Mouse (Mus musculus) MEL (cell line): ENCODE data around the gene Ppp1r10. TPM values are rescaled to one million over a fixed set of nuclear protein-coding genes. Genes with fewer than 3 reads are reported as not detected.

Source experiments
- DNase-seq: peaks from one replicate; pipeline ENCODE4 v3.0.0; 2011; ENCODE audit warnings: low read depth, low spot score
- H3K27ac ChIP-seq: 2 replicates; pipeline ENCODE4 v1.5.1; 2012; ENCODE audit warnings: low read depth, mild to moderate bottlenecking, control low read depth, low read length, moderate library complexity; ENCODE audit not compliant: control insufficient read depth
- H3K27me3 ChIP-seq, 2 experiments: fragments of 150-350 bp in 1 of 2; sonication (generic) in 1 of 2; 2 replicates each; pipeline ENCODE4 v1.6.1; 2012; ENCODE audit warnings: low read length in 2 of 2, mild to moderate bottlenecking in 2 of 2, improper control_type of control experiment in 1 of 2, moderate library complexity in 1 of 2; ENCODE audit not compliant: insufficient read depth in 2 of 2, control insufficient read depth in 1 of 2
- H3K36me3 ChIP-seq, 2 experiments: 2 replicates each; pipeline ENCODE4 v1.6.1; 2012 to 2014; ENCODE audit warnings: low read length in 2 of 2, improper control_type of control experiment in 1 of 2, inconsistent platforms in 1 of 2, mild to moderate bottlenecking in 1 of 2; ENCODE audit not compliant: insufficient read depth in 2 of 2, control insufficient read depth in 1 of 2
- H3K4me1 ChIP-seq, 2 experiments: fragments of 150-350 bp in 1 of 2; sonication (generic) in 1 of 2; 2 replicates each; pipeline ENCODE4 v1.6.1; 2012; ENCODE audit warnings: low read length in 2 of 2, improper control_type of control experiment in 1 of 2, mild to moderate bottlenecking in 1 of 2; ENCODE audit not compliant: insufficient read depth in 2 of 2, control insufficient read depth in 1 of 2
- H3K4me3 ChIP-seq, 2 experiments: fragments of 150-350 bp in 1 of 2; sonication (generic) in 1 of 2; 2 replicates each; pipeline ENCODE4 v1.5.1; 2012; ENCODE audit warnings: low read depth in 2 of 2, low read length in 2 of 2, mild to moderate bottlenecking in 2 of 2, moderate library complexity in 2 of 2, control low read depth in 1 of 2, improper control_type of control experiment in 1 of 2; ENCODE audit not compliant: control insufficient read depth in 1 of 2, insufficient read depth in 1 of 2
- H3K79me2 ChIP-seq: 2 replicates; pipeline ENCODE4 v1.6.1; 2012; ENCODE audit warnings: mild to moderate bottlenecking, low read length, moderate library complexity; ENCODE audit not compliant: control insufficient read depth, poor library complexity, insufficient read depth
- H3K9ac ChIP-seq: 2 replicates; pipeline ENCODE4 v1.6.1; 2012; ENCODE audit warnings: low read depth, mild to moderate bottlenecking, control low read depth, low read length, moderate library complexity; ENCODE audit not compliant: control insufficient read depth, poor library complexity, severe bottlenecking
- H3K9me3 ChIP-seq: fragments of 150-350 bp; sonication (generic); replicated peaks from 2 replicates; pipeline ENCODE4 v1.6.1; 2012; ENCODE audit warnings: mild to moderate bottlenecking, low read length, improper control_type of control experiment, moderate library complexity; ENCODE audit not compliant: insufficient read depth
- CHD1 ChIP-seq: IDR thresholded peaks from 2 replicates; pipeline ENCODE4 v1.6.1; 2012; ENCODE audit warnings: low read depth, mild to moderate bottlenecking, inconsistent platforms, low read length, improper control_type of control experiment
- CTCF ChIP-seq, 3 experiments: IDR thresholded peaks in 2 of 3; conservative IDR thresholded peaks in 1 of 3; 2 replicates each; pipeline ENCODE4 v1.5.1; 2011 to 2012; ENCODE audit warnings: low read length in 3 of 3, low read depth in 2 of 3, mild to moderate bottlenecking in 2 of 3, improper control_type of control experiment in 1 of 3, inconsistent platforms in 1 of 3, mixed read lengths in 1 of 3, moderate library complexity in 1 of 3; ENCODE audit not compliant: control insufficient read depth in 1 of 3, insufficient read depth in 1 of 3, poor library complexity in 1 of 3, severe bottlenecking in 1 of 3
- ELF1 ChIP-seq: IDR thresholded peaks from 2 replicates; pipeline ENCODE4 v1.6.1; 2014; ENCODE audit warnings: low read depth, mild to moderate bottlenecking, inconsistent platforms, low read length, improper control_type of control experiment, moderate library complexity
- EP300 ChIP-seq, 2 experiments: IDR thresholded peaks; 2 replicates each; pipeline ENCODE4 v1.6.1; 2011; ENCODE audit warnings: improper control_type of control experiment in 2 of 2, low read length in 2 of 2, low read depth in 1 of 2, mild to moderate bottlenecking in 1 of 2
- GABPA ChIP-seq: IDR thresholded peaks from 2 replicates; pipeline ENCODE4 v1.6.1; 2012; ENCODE audit warnings: low read depth, mild to moderate bottlenecking, inconsistent platforms, low read length, improper control_type of control experiment, moderate library complexity
- GATA1 ChIP-seq: IDR thresholded peaks from 2 replicates; pipeline ENCODE4 v1.6.1; 2011; ENCODE audit warnings: low read depth, low read length, improper control_type of control experiment
- POLR2A ChIP-seq, 2 experiments: IDR thresholded peaks; 2 replicates each; pipeline ENCODE4 v1.6.1; 2011 to 2012; ENCODE audit warnings: low read length in 2 of 2, mild to moderate bottlenecking in 2 of 2, control low read depth in 1 of 2, improper control_type of control experiment in 1 of 2, low read depth in 1 of 2, moderate library complexity in 1 of 2; ENCODE audit not compliant: control insufficient read depth in 1 of 2, insufficient read depth in 1 of 2, poor library complexity in 1 of 2
- POLR2AphosphoS2 ChIP-seq: IDR thresholded peaks from 2 replicates; pipeline ENCODE4 v1.6.1; 2011; ENCODE audit warnings: low read length, improper control_type of control experiment
- RAD21 ChIP-seq: IDR thresholded peaks from 2 replicates; pipeline ENCODE4 v1.6.1; 2011; ENCODE audit warnings: mild to moderate bottlenecking, low read depth, low read length, improper control_type of control experiment
- SIN3A ChIP-seq: IDR thresholded peaks from 2 replicates; pipeline ENCODE4 v1.6.1; 2012; ENCODE audit warnings: low read length, improper control_type of control experiment, inconsistent platforms
- TCF12 ChIP-seq: IDR thresholded peaks from 2 replicates; pipeline ENCODE4 v1.6.1; 2014; ENCODE audit warnings: low read depth, mild to moderate bottlenecking, inconsistent platforms, low read length, improper control_type of control experiment, moderate library complexity
- ZMIZ1 ChIP-seq: IDR thresholded peaks from 2 replicates; pipeline ENCODE4 v1.6.1; 2012; ENCODE audit warnings: low read depth, mild to moderate bottlenecking, inconsistent platforms, low read length, improper control_type of control experiment, moderate library complexity
- ZNF384 ChIP-seq: IDR thresholded peaks from 2 replicates; pipeline ENCODE4 v1.6.1; 2012; ENCODE audit warnings: low read depth, mild to moderate bottlenecking, inconsistent platforms, low read length, improper control_type of control experiment
- polyA plus RNA-seq, 2 experiments: library from polyadenylated mRNA; stranded (reverse) in 1 of 2; unstranded in 1 of 2; fragments of >175 nt in 1 of 2; fragments of >200 nt in 1 of 2; gene quantifications; 2 replicates each; pipeline versions ENCODE4 v1.2.1 to v1.2.4; 2012; ENCODE audit warnings: low replicate concordance in 2 of 2, low read depth in 1 of 2; ENCODE audit not compliant: insufficient read length in 2 of 2, insufficient read depth in 1 of 2, missing spikeins in 1 of 2
- total RNA-seq: library from RNA; depleted of rRNA; stranded (reverse); fragments of 300-350 nt; gene quantifications from 2 replicates; pipeline ENCODE4 v1.2.3, GENCODE M21; 2012

The Ppp1r10 gene
- total and polyA plus RNA-seq, 3 experiments = 25.3 to 61.4 TPM; not detected in 1

- peak; percentile 77; the same call in 1 of the 2 replicates for TF ChIP-seq ZMIZ1
- TF ChIP-seq SIN3A = peak; percentile 87
- peak; percentile 61 for TF ChIP-seq GATA1
- TF ChIP-seq POLR2AphosphoS2 = peak; percentile 100
- no peak for TF ChIP-seq RAD21
- peak; percentile 56 for TF ChIP-seq TCF12
Measured at GRCm38 (mm10) chr17:35909919-35910369, 6.3 kb upstream of the Ppp1r10 start, which contains the start of gene Atat1 (continued).

GRCm38 (mm10) chr17:35914975-35915374 lies 1.3 kb upstream of the Ppp1r10 start:
- H3K79me2 ChIP-seq = peaks cover 50% of the 10 kb centered on the region
- H3K9me3 ChIP-seq = no peaks in the 10 kb centered on the region
- peak overlapping the region; percentile 79 to 82 for H3K4me3 ChIP-seq
- peaks cover 0 to 22% of the 10 kb centered on the region in 2 experiments for H3K36me3 ChIP-seq
- H3K9ac ChIP-seq = peak overlapping the region; percentile 91
- DNase-seq = peak; percentile 33
- H3K27ac ChIP-seq = no peak overlapping the region
- H3K27me3 ChIP-seq = no peaks in the 10 kb centered on the region
- TF ChIP-seq GABPA = no peak
- TF ChIP-seq CTCF (IDR thresholded peaks at IDR 0.05 in 2 of 3, conservative IDR thresholded peaks at IDR 0.05 in 1 of 3; ENCODE audit: control insufficient read depth in 1 of 3, insufficient read depth in 1 of 3, low read depth in 2 of 3, low read length in 3 of 3, poor library complexity in 1 of 3, severe bottlenecking in 1 of 3) = 0 out of 6 replicates have a peak, but pooled peaks of 2 of the 3 experiments have one; percentile 6 to 24
- peaks cover 0 to 19% of the 10 kb centered on the region in 2 experiments; a peak in 2 of 4 replicates for H3K4me1 ChIP-seq

- Histone ChIP-seq H3K4me1 (peaks cover 4 to 23% of the 10 kb centered on the region in 2 experiments), H3K4me3 (peak overlapping the region; percentile 79 to 82), H3K36me3 (peaks cover 0 to 27% of the 10 kb centered on the region in 2 experiments), H3K27me3 (no peaks in the 10 kb centered on the region), H3K9me3 (no peaks in the 10 kb centered on the region), H3K79me2 (peaks cover 53% of the 10 kb centered on the region), H3K9ac (peak overlapping the region; percentile 91), H3K27ac (peak overlapping the region; percentile 94)
- TF ChIP-seq ELF1 (no peak), TCF12 (no peak), CHD1 (no peak), EP300 (IDR thresholded peaks at IDR 0.05; ENCODE audit: low read depth in 1 of 2, low read length in 2 of 2) (no peak), POLR2A (IDR thresholded peaks at IDR 0.05; ENCODE audit: control insufficient read depth in 1 of 2, insufficient read depth in 1 of 2, low read depth in 1 of 2, low read length in 2 of 2, poor library complexity in 1 of 2) (peak in 1 of 2 experiments; percentile 37; a peak in 1 of 4 replicates), ZNF384 (no peak)
- peak; percentile 79 for DNase-seq
Measured at GRCm38 (mm10) chr17:35915538-35916296, 517 bp upstream of the Ppp1r10 start.
